Mouse (Mus musculus) heart, adult 9 months (tissue): ENCODE measurements around the gene Hhat.

Experiments
- DNase-seq, 2 experiments: peaks; one replicate each; pipeline ENCODE4 v3.0.0; 2022; ENCODE audit warnings: low spot score in 2 of 2

Hhat gene

GRCm38 (mm10) chr1:192497505-192497904, 273.5 kb downstream of the Hhat start:
- no peak for DNase-seq

GRCm38 (mm10) chr1:192489908-192490825, 280.9 kb downstream of the Hhat start:
- no peak for DNase-seq

DNA sequence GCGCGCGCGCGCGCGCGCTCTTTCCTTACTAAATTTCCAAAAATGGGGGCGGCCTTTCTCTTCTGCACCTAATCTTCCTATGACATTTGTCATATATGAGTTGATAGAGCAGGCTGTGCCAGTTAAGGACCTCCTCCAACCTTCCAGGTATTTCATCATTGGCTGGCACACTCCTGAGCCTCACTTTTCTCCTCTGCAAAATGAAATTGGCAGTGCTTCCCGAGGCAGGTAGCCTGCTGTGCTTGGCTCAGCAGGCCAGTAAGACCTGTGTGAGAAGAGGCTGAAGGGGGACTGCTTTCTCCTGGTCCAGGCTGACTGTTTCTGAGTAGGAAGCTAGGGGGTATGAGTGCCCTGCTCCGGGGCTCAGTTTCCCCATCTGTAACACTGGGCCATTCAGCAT, 283.5 kb downstream of the Hhat start:
- no peak for DNase-seq

DNA sequence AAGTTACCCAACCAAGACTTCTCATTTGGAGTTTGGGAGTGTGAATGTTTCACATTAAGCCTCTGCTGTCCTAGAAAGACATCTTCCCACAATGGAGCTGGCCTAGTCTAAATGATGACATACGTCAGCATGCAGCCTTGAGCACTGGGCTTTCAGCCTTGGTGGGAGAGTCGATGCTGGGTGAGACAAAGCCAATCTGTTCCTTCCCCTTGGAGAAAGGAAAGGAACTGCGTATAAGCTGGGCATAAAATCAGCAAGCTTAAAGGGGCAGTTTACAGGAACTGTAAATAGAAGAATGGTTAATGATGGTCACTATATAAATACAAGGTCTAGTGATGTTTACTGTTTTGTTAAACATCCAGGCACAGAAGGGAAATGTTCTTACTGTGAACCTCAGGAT, 286.0 kb downstream of the Hhat start:
- no peak for DNase-seq

GRCm38 (mm10) chr1:192481446-192481845, 289.6 kb downstream of the Hhat start:
- no peak for DNase-seq

GRCm38 (mm10) chr1:192480072-192480784, 290.8 kb downstream of the Hhat start:
- DNase-seq = no peak

DNA sequence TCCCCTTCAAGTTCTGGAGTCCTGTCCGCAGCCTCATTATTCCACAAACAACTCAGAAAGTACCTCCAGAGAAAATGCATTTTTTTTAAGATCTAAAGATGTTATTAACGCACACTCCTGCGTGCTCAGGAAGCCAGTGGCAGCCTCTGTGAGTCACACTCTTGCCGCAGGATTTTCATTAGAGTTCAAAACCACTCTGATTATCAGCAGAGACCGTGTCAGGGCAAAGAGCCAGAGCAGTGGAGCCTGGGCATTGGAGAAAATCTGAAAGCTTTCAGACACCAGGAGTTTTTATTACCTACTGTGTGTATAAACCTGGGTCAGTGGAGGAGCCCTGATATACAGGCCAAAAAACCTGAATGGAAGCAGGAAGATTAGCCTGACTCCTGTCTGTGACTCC, 292.8 kb downstream of the Hhat start:
- no peak for DNase-seq

- no peak for DNase-seq
These were observed 293.5 kb downstream of the Hhat start for GRCm38 (mm10) chr1:192477556-192477955.

DNA sequence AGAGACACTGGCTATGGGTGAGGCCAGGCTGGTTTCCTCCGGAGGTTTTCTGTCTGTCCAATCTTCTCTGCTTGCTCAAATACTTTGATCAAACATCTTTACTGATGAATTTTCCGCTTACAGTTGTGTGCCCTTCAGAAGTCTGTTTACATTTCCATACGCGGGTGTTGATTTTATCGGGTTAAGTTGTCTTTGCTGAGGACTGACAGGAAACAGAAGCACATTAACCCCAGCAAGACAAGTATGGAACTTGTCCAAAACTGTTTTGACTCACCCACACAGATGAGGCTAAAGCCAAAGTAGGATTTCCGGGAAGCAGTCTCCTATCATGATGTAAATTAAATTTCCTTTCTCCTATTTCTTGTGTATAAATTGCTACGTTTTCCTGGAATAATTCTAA, 294.3 kb downstream of the Hhat start:
- DNase-seq = no peak

GRCm38 (mm10) chr1:192473134-192473533, 297.9 kb downstream of the Hhat start:
- no peak for DNase-seq

- DNase-seq = no peak
These were observed 298.7 kb downstream of the Hhat start for GRCm38 (mm10) chr1:192472366-192472765.

- no peak for DNase-seq
These were observed 307.3 kb downstream of the Hhat start for GRCm38 (mm10) chr1:192463732-192464131.

- DNase-seq = peak; percentile 9 to 23
These were observed 313.4 kb downstream of the Hhat start for GRCm38 (mm10) chr1:192457526-192458206.

DNA sequence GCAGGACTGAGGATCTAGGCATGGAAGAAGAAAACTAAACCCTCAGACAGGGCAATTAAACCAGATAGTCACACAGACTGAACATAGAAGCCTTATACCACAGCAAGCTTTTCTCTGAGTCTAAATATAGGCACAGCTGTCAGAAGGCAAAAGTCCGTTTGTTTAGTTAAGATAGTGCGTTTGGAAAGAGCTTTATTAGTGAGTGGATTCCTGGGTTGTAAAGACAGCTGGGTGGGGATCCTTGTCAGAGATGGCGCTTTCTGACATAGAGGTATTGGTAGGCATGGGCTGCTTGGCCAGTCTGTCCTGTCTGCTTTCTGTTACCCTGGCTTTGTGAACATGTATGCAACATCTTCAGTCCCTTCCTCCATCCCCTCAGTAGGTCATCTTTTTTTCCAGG, 314.0 kb downstream of the Hhat start:
- DNase-seq = no peak

GRCm38 (mm10) chr1:192454981-192455380, 316.0 kb downstream of the Hhat start:
- no peak for DNase-seq

DNA sequence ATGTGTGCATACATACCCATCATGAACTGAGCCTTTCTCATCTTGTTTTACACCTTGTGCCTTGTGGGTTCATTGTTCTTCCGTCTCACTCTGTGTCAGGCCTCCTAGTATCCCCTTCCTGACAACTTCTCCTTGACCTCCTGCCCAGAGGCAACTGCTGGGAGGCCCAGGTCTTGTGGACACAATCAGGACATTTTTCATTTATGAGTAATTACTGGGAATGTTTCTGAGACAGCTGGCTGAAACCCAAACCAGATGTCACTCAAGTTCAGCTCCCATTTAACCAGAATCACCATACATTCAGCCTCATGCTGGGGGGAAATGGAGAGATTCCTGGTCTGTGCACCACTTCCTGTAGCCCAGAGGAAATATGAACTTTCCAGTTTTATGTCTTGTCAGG, 316.5 kb downstream of the Hhat start:
- DNase-seq = no peak

DNA sequence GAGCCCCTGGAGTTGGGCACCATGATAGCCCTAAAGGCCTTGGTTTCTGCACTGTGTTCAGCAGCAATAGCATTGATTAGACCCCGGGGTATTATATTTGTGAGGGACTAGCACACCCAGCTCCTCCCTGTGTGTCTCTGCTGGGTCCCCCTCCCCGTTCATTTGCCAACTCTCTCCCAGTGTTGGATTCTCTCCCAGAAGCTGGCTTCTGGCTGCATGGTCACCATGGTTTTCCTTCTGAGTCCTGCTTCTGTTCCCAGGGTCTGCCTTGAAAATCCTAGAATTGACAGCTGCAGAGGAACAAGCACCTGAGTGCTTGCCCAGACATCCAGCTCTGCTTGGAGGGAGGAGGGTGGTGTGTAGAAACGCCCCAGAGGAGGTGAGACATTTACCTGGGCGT, 319.3 kb downstream of the Hhat start:
- no peak for DNase-seq

GRCm38 (mm10) chr1:192450425-192450824, 320.6 kb downstream of the Hhat start:
- no peak for DNase-seq

GRCm38 (mm10) chr1:192449572-192450351, 321.3 kb downstream of the Hhat start:
- DNase-seq = no peak

- DNase-seq = no peak
These were observed 322.5 kb downstream of the Hhat start for GRCm38 (mm10) chr1:192448512-192448911.

DNA sequence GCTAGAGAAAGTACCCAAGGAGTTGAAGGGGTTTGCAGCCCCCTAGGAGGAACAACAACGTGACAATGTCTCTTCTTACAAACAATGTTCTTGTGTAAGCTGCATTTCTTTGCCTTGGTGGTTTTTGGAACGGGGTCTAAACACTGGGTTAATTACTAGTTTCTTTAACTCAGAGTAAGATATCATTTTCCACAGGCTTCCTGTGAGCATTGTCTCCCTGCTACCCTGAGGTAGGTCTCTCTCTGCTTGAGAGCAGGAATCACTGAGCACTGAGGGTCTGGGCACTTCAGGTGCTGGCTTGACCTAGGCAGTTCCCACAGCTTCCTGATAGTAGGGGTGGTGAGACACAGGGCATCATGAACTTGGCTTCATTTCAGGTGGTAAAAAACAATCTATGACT, 323.4 kb downstream of the Hhat start:
- no peak for DNase-seq
